Mouse (Mus musculus) small intestine, adult 2 months (tissue): ENCODE measurements around the gene St6galnac3.

Source experiments
- CTCF ChIP-seq: fragments of 200-500 bp; IDR thresholded peaks from 2 replicates; pipeline ENCODE4 v1.5.1; 2012; ENCODE audit warnings: low read depth, mild to moderate bottlenecking, control low read depth, inconsistent platforms, low read length, moderate library complexity, mixed read lengths; ENCODE audit not compliant: insufficient replicate concordance, insufficient read length; ENCODE audit errors: extremely low read depth
- POLR2A ChIP-seq: fragments of 200-500 bp; IDR thresholded peaks from 2 replicates; pipeline ENCODE4 v1.6.1; 2012; ENCODE audit warnings: low read depth, mild to moderate bottlenecking, control low read depth, inconsistent platforms, low read length, moderate library complexity

- TF ChIP-seq POLR2A: no peak
- TF ChIP-seq CTCF: no peak
These were observed 303.7 kb downstream of the St6galnac3 start for GRCm38 (mm10) chr3:153421060-153421917.
